Mouse (Mus musculus) olfactory bulb, adult 2 months (tissue): ENCODE results near the gene Serpine2.

Source experiments
- CTCF ChIP-seq: fragments of 200-500 bp; IDR thresholded peaks from 2 replicates; pipeline ENCODE4 v1.5.1; 2012; ENCODE audit warnings: low read depth, mild to moderate bottlenecking, low read length, moderate library complexity; ENCODE audit not compliant: insufficient read depth
- POLR2A ChIP-seq: fragments of 200-500 bp; IDR thresholded peaks from 2 replicates; pipeline ENCODE4 v1.6.1; 2012; ENCODE audit warnings: mild to moderate bottlenecking, low read depth, low read length, moderate library complexity; ENCODE audit not compliant: insufficient read depth

DNA sequence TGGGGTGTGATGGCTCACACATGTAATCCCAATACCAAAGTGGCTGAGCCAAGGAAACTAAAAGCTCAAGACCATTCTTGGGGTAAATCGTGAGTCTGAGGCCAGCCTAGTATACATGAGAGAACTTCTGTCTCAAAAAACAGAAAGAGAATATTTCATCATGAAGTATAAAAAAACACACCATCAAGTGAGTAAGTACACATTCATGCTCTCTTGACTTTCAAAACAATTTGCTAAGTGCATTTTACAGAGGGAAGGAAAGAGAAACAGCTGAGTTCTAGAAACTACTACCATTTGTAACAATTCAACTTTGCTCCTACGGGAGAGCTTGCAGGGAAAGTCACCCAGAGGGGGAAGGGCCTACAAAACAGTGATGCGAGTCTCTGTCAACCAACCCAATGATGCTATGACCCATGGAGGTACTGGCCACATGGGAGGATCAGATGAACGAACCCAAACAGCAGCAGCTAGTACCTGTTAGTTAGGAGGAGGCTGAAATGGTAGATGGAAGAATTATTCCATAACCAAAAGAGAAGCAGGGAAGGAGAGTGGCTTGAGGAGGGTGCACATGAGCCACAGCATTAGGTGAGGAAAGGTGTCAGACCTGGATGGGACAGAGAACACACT, 108.2 kb downstream of the Serpine2 start:
- TF ChIP-seq POLR2A (no peak), CTCF (no peak)
